Mouse (Mus musculus) cerebellum, adult 2 months (tissue): ENCODE measurements around the gene Slc15a3. TPM values are rescaled to one million over a fixed set of nuclear protein-coding genes. Genes with fewer than 3 reads are reported as not detected.

ENCODE experiments used
- DNase-seq, 2 experiments: peaks; one replicate each; pipeline ENCODE4 v3.0.0; 2021
- H3K27ac ChIP-seq: fragments of 200-500 bp; 2 replicates; pipeline ENCODE4 v1.5.1; 2012; ENCODE audit warnings: low read length, control low read depth, inconsistent platforms; ENCODE audit not compliant: insufficient read depth
- H3K27me3 ChIP-seq: fragments of 200-500 bp; 2 replicates; pipeline ENCODE4 v1.6.1; 2012; ENCODE audit warnings: inconsistent platforms, mild to moderate bottlenecking, low read length, moderate library complexity; ENCODE audit not compliant: control insufficient read depth, insufficient read depth
- H3K4me1 ChIP-seq: fragments of 200-500 bp; 2 replicates; pipeline ENCODE4 v1.6.1; 2011; ENCODE audit warnings: low read length; ENCODE audit not compliant: control insufficient read depth, insufficient read depth
- H3K4me3 ChIP-seq: fragments of 200-500 bp; replicated peaks from 2 replicates; pipeline ENCODE3; 2011; ENCODE audit warnings: mild to moderate bottlenecking, low read depth, low read length, control low read depth; ENCODE audit not compliant: insufficient read depth
- CTCF ChIP-seq: fragments of 200-500 bp; IDR thresholded peaks from 2 replicates; pipeline ENCODE4 v1.5.1; 2011; ENCODE audit warnings: low read depth, mild to moderate bottlenecking, control low read depth, low read length, moderate library complexity, borderline replicate concordance; ENCODE audit not compliant: insufficient read depth
- POLR2A ChIP-seq: fragments of 200-500 bp; IDR thresholded peaks from 2 replicates; pipeline ENCODE4 v1.6.1; 2011; ENCODE audit warnings: low read length, control low read depth, borderline replicate concordance; ENCODE audit not compliant: insufficient read depth
- WGBS: fragments of 180-500 bp; shearing (Covaris S2); methylation state at CpG from one replicate; pipeline ENCODE4 v1.1.7; 2018; 5-methylcytosine and 5-hydroxymethylcytosine counted together
- polyA plus RNA-seq: library from polyadenylated mRNA; depleted of rRNA; stranded (reverse); fragments of >200 nt; gene quantifications from 2 replicates; pipeline ENCODE4 v1.2.3, GENCODE M21; 2012

Gene Slc15a3
- polyA plus RNA-seq, 1 experiment = 0.62 TPM

GRCm38 (mm10) chr19:10813039-10813438 lies 26.5 kb upstream of the Slc15a3 start:
- Histone ChIP-seq H3K27me3 (no peaks in the 10 kb centered on the region), H3K27ac (no peak overlapping the region), H3K4me1 (peaks cover 21% of the 10 kb centered on the region; the same call in 1 of the 2 replicates), H3K4me3 (no peak overlapping the region)
- TF ChIP-seq CTCF (no peak), POLR2A (no peak)
- 99% methylated on average over 5 of the region's 5 CpGs for WGBS
- no peak for DNase-seq

DNA sequence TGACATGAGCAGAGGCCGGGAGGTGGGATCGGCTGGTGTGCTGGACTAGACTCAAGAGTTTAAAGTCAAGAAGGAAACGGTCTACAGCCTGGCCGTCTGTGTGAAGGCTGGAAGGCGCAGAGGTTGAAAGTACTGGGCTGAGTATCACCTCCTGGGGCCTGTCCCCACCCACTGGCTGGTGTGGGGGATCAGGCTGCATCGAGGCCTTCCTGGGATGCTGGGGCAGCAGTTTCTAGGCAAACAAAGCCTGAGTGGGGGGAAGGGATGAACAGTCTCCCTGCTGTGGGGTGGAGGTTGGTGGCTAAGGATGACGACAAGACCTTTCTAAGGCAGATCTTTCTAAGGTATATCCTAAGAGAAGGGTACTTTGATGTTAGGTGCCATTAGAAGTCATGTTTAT lies 25.6 kb upstream of the Slc15a3 start:
- WGBS = 58% methylated on average over 7 of the region's 7 CpGs
- Histone ChIP-seq H3K27ac (no peak overlapping the region), H3K27me3 (no peaks in the 10 kb centered on the region), H3K4me1 (peaks cover 15% of the 10 kb centered on the region; the same call in 1 of the 2 replicates), H3K4me3 (no peak overlapping the region)
- TF ChIP-seq POLR2A (no peak), CTCF (no peak)
- DNase-seq = no peak

DNA sequence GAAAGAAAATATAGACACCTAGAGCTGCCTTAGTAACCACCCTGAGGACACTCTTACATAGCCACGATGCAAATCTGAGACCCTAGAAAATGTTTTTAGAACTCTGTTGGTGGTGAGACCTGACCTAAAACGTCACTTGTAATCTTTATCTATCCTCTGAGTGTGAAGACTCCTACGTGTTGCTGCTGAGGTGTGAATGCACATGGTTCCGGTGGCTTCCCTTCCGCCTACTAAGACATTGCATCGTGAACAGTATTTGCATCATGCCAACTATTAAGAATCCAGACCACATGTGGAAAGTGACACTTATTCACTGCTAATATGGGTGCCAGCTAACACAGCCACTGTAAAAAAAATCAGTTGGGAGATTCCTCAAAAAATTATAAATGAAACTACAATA lies 23.7 kb upstream of the Slc15a3 start:
- Histone ChIP-seq H3K27me3 (no peaks in the 10 kb centered on the region), H3K4me1 (no peaks in the 10 kb centered on the region), H3K27ac (no peak overlapping the region), H3K4me3 (no peak overlapping the region)
- no peak for TF ChIP-seq CTCF
- no peak for TF ChIP-seq POLR2A
- DNase-seq = no peak
- 89% methylated on average over 6 of the region's 6 CpGs for WGBS

DNA sequence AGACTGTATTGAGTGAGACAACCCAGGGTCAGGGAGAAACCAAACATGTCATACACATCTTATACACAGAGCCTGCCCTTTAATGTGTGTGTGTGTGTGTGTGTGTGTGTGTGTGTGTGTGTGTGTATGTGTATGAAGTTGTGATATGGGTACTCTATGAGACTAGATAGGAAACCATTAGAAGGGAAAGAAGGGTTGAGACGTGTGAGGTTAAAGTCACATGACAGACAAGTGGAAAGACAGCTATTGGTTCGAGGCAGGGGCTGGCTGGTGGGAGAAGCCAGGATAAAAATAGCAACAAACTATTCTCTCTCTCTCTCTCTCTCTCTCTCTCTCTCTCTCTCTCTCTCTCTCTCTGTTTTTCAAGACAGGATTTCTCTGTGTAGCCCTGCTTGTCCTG lies 23.1 kb upstream of the Slc15a3 start:
- Histone ChIP-seq H3K4me3 (no peak overlapping the region), H3K27ac (no peak overlapping the region), H3K27me3 (no peaks in the 10 kb centered on the region), H3K4me1 (no peaks in the 10 kb centered on the region)
- WGBS = 68% methylated on average over 2 of the region's 2 CpGs
- TF ChIP-seq CTCF (no peak), POLR2A (no peak)
- DNase-seq = no peak

- WGBS = 55% methylated on average over 17 of the region's 17 CpGs
- no peak for DNase-seq
- no peaks in the 10 kb centered on the region for H3K4me1 ChIP-seq
- H3K4me3 ChIP-seq = no peak overlapping the region
- TF ChIP-seq POLR2A (no peak), CTCF (no peak)
- no peak overlapping the region for H3K27ac ChIP-seq
- H3K27me3 ChIP-seq = no peaks in the 10 kb centered on the region
These were observed 21.1 kb upstream of the Slc15a3 start for GRCm38 (mm10) chr19:10818217-10818946.

GRCm38 (mm10) chr19:10821319-10821718 lies 18.2 kb upstream of the Slc15a3 start:
- no peaks in the 10 kb centered on the region for H3K27me3 ChIP-seq
- no peak overlapping the region for H3K27ac ChIP-seq
- TF ChIP-seq POLR2A (no peak), CTCF (no peak)
- 66% methylated on average over 7 of the region's 7 CpGs for WGBS
- no peak overlapping the region for H3K4me3 ChIP-seq
- DNase-seq = no peak
- H3K4me1 ChIP-seq = no peaks in the 10 kb centered on the region

- TF ChIP-seq POLR2A (no peak), CTCF (no peak)
- no peak overlapping the region for H3K4me3 ChIP-seq
- 97% methylated on average over 4 of the region's 4 CpGs for WGBS
These were observed 17.0 kb upstream of the Slc15a3 start for GRCm38 (mm10) chr19:10822534-10822933.

GRCm38 (mm10) chr19:10824061-10824460 lies 15.5 kb upstream of the Slc15a3 start:
- 94% methylated on average over 7 of the region's 7 CpGs for WGBS
- TF ChIP-seq CTCF (no peak), POLR2A (no peak)
- Histone ChIP-seq H3K27ac (no peak overlapping the region), H3K4me1 (no peaks in the 10 kb centered on the region), H3K27me3 (no peaks in the 10 kb centered on the region), H3K4me3 (no peak overlapping the region)
- no peak for DNase-seq

More at GRCm38 (mm10) chr19:10822534-10822933, 17.0 kb upstream of the Slc15a3 start:
- no peaks in the 10 kb centered on the region for H3K27me3 ChIP-seq
- H3K27ac ChIP-seq = no peak overlapping the region
- H3K4me1 ChIP-seq = no peaks in the 10 kb centered on the region
- DNase-seq = no peak
